Mouse (Mus musculus) T-helper 17 cell (primary cell): Measurements from ENCODE around the gene Gstm6.

Experiments used
- in situ Hi-C, 2 experiments: fragments of 300-600 bp; cut with MboI, MseI; formaldehyde crosslinking; loops; 1 replicate in 1 of 2; 2 replicates in 1 of 2; pipeline ENCODE4 v1.15.1; 2025; ENCODE audit warnings: high pct_unique_total_duplicates in 2 of 2

Gene Gstm6

DNA sequence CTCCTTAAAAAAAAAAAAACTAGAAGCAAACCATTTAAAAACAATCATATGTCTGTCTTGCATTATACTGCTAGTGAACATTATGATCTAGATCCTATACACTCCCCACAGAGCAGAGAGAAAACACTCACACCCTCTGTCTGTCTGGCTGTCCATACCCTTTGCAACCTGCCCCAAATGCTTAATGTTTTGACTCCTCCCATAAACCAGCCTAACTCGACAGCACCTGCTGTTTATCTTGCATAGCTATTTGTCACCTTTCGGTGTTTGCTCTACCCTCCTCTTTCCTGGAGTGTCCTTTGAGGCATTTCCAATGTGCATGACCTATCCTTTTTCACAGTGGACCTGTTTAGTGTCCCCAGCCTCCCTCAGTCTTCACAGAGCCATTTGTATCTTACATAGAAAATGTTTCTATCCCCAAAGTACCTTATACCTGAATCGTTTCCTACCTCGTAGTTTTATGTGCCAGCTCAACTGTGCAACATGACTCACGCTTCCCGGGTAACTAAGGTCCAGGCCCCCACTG lies 48.3 kb downstream of the Gstm6 start:
- in situ Hi-C loops, result no loop called here

- in situ Hi-C loops, result loop anchor here in 1 of 2 experiments (10.0 kb wide), 1 partner anchor 1704 kb away; no protein-coding TSS in a partner anchor
Observed at GRCm38 (mm10) chr3:107889236-107889635, 54.3 kb downstream of the Gstm6 start.
